Mouse (Mus musculus) heart, postnatal 0 days (tissue): Measurements from ENCODE around the gene Zfp827. TPM values are rescaled to one million over a fixed set of nuclear protein-coding genes. Genes with fewer than 3 reads are reported as not detected.

ENCODE experiments used
- ATAC-seq: fragments of 200-750 bp; cut with Nextera tagmentation; 2 replicates; pipeline ENCODE4 v1.8.0; 2017; ENCODE audit warnings: low read depth, moderate number of reproducible peaks, moderate library complexity; ENCODE audit not compliant: insufficient read depth
- DNase-seq: peaks from one replicate; pipeline ENCODE4 v3.0.0-alpha.2; 2016; ENCODE audit warnings: low spot score
- H3K27ac ChIP-seq: fragments of 300-500 bp; sonication (generic); 2 replicates; pipeline ENCODE4 v1.5.1; 2014; ENCODE audit warnings: low read depth, mild to moderate bottlenecking
- H3K27me3 ChIP-seq: fragments of 300-500 bp; sonication (generic); 2 replicates; pipeline ENCODE4 v1.6.1; 2014; ENCODE audit warnings: low read length, mixed read lengths; ENCODE audit not compliant: control insufficient read depth, insufficient read depth
- H3K36me3 ChIP-seq: fragments of 300-500 bp; sonication (generic); replicated peaks from 2 replicates; pipeline ENCODE4 v1.6.1; 2014; ENCODE audit warnings: low read length, mixed read lengths; ENCODE audit not compliant: control insufficient read depth, insufficient read depth
- H3K4me1 ChIP-seq: fragments of 300-500 bp; sonication (generic); 2 replicates; pipeline ENCODE4 v1.6.1; 2014; ENCODE audit warnings: antibody characterized with exemption; ENCODE audit not compliant: control insufficient read depth, insufficient read depth
- H3K4me2 ChIP-seq: fragments of 300-500 bp; sonication (generic); 2 replicates; pipeline ENCODE4 v1.6.1; 2014; ENCODE audit warnings: low read depth, mild to moderate bottlenecking, low read length, moderate library complexity
- H3K4me3 ChIP-seq: fragments of 300-500 bp; sonication (generic); 2 replicates; pipeline ENCODE4 v1.5.1; 2014; ENCODE audit warnings: low read depth, low read length
- H3K9ac ChIP-seq: fragments of 300-500 bp; sonication (generic); replicated peaks from 2 replicates; pipeline ENCODE4 v1.6.1; 2014; ENCODE audit warnings: low read depth, low read length, mixed read lengths
- H3K9me3 ChIP-seq: fragments of 300-500 bp; sonication (generic); replicated peaks from 2 replicates; pipeline ENCODE4 v1.6.1; 2016; ENCODE audit warnings: low read length; ENCODE audit not compliant: control insufficient read depth
- CTCF ChIP-seq: IDR thresholded peaks from 2 replicates; pipeline ENCODE4 v1.5.1; 2016; ENCODE audit warnings: antibody characterized with exemption, control low read depth, low read depth
- EP300 ChIP-seq: IDR thresholded peaks from 2 replicates; pipeline ENCODE4 v1.6.1; 2016; ENCODE audit warnings: antibody characterized with exemption, low read depth
- WGBS: fragments of 180-500 bp; shearing (Covaris S2); extraction: QIAGEN DNeasy Blood & Tissue Kit; methylation state at CpG from one replicate; pipeline ENCODE4 v1.1.7; 2014; 5-methylcytosine and 5-hydroxymethylcytosine counted together
- polyA plus RNA-seq: library from polyadenylated mRNA; unstranded; fragments of >200 nt; fragmentation: Nextera tagmentation; extraction: Ambion mirVana; gene quantifications from 2 replicates; pipeline ENCODE4 v1.2.1, GENCODE M21; 2015
- total RNA-seq: library from RNA; depleted of rRNA; stranded (reverse); fragments of >200 nt; gene quantifications from 2 replicates; pipeline ENCODE4 v1.2.3, GENCODE M21; 2014; ENCODE audit warnings: low replicate concordance

Zfp827 gene
- total and polyA plus RNA-seq, 2 experiments from 2014 or later = 4.8 to 22.7 TPM

DNA sequence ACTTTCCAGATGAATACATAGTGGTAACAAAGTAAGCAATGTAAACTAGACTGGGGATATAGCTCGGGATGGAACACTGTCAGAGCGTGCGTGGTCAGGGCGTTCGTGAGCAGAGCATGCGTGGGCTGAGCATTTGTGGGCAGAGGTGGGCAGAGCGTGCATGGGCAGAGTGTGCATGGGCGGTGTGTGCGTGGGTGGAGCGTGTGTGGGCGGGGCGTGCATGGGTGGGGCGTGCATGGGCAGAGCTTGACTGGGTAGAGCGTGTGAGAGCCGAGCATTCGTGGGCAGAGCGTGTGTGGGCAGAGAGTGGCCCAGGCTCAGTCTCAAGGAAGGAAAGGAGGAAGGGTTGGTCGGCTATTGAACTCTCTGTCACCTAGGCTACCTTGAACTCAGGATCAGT is 84.2 kb downstream of the Zfp827 start:
- Histone ChIP-seq H3K4me2 (no peak overlapping the region), H3K9me3 (no peaks in the 10 kb centered on the region), H3K36me3 (0 out of 2 replicates have a peak, but pooled peaks cover 4% of the 10 kb centered on the region), H3K4me3 (no peak overlapping the region), H3K9ac (no peak overlapping the region), H3K27ac (no peak overlapping the region), H3K27me3 (no peaks in the 10 kb centered on the region), H3K4me1 (peaks cover 4% of the 10 kb centered on the region)
- TF ChIP-seq EP300 (no peak), CTCF (no peak)
- ATAC-seq = no peak
- 92% methylated on average over 18 of the region's 18 CpGs for WGBS
- DNase-seq = no peak

GRCm38 (mm10) chr8:79113533-79113932 is 85.3 kb downstream of the Zfp827 start:
- ATAC-seq (no peak), DNase-seq (no peak)
- Histone ChIP-seq H3K27me3 (no peaks in the 10 kb centered on the region), H3K4me1 (peaks cover 10% of the 10 kb centered on the region), H3K4me3 (no peak overlapping the region), H3K4me2 (no peak overlapping the region), H3K36me3 (peaks cover 10% of the 10 kb centered on the region; the same call in 1 of the 2 replicates), H3K9me3 (no peaks in the 10 kb centered on the region), H3K27ac (no peak overlapping the region), H3K9ac (no peak overlapping the region)
- no peak for TF ChIP-seq EP300
- TF ChIP-seq CTCF = no peak
- WGBS = 71% methylated on average over 9 of the region's 9 CpGs

GRCm38 (mm10) chr8:79114561-79114960 is 86.3 kb downstream of the Zfp827 start:
- no peak overlapping the region for H3K9ac ChIP-seq
- 79% methylated on average over 6 of the region's 6 CpGs for WGBS
- H3K36me3 ChIP-seq = peaks cover 15% of the 10 kb centered on the region; the same call in 1 of the 2 replicates
- ATAC-seq = no peak
- H3K9me3 ChIP-seq = no peaks in the 10 kb centered on the region
- H3K27me3 ChIP-seq = no peaks in the 10 kb centered on the region
- no peak overlapping the region for H3K4me2 ChIP-seq
- H3K4me1 ChIP-seq = peaks cover 10% of the 10 kb centered on the region
- H3K4me3 ChIP-seq = no peak overlapping the region
- DNase-seq = no peak
- no peak for TF ChIP-seq EP300
- no peak for TF ChIP-seq CTCF
- no peak overlapping the region for H3K27ac ChIP-seq

DNA sequence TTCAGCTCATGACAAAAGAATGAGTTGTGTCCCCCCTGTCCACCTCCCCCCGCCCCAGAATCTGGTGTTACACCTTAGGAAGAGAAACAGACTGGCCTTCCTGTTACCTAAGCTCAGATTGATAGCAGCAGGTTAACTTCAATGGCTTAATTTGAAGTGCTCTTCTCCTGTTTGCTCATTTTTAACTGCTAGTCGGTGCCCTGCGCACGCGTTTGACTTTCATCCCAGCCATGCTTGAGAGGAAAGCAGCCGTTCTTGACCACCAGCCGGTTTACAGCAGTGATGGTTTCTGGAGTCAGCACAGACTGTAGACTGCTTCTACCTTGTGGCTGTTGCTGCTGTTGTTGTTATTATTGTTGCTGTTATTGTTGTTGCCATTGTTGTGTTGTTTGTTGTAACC is 88.2 kb downstream of the Zfp827 start:
- Histone ChIP-seq H3K27ac (no peak overlapping the region), H3K9me3 (no peaks in the 10 kb centered on the region), H3K4me2 (no peak overlapping the region), H3K27me3 (no peaks in the 10 kb centered on the region), H3K4me3 (no peak overlapping the region), H3K4me1 (peaks cover 10% of the 10 kb centered on the region), H3K9ac (no peak overlapping the region), H3K36me3 (peaks cover 25% of the 10 kb centered on the region)
- ATAC-seq (no peak), DNase-seq (no peak)
- 88% methylated on average over 7 of the region's 7 CpGs for WGBS
- TF ChIP-seq EP300 = no peak
- no peak for TF ChIP-seq CTCF

DNA sequence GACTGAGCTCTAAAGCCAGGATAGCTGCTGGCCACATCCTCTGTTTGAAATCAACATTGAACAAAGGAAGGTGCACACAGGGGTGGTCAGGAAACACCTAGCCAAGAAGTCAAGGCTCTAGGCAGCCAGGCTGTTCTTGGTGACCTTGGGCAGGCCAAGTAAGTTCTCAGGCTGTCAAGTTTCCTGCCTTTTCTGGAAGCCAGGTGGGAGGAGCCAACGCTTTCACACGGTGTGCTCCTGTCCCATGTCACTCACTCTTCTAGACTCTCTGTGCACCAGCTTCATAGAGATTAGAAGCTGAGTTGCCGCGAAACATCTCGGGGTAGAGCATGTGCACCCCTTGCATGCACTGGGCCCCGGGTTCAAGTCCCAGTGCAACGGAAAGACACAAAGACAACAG is 89.5 kb downstream of the Zfp827 start:
- no peak overlapping the region for H3K4me2 ChIP-seq
- H3K36me3 ChIP-seq = peaks cover 34% of the 10 kb centered on the region
- no peak overlapping the region for H3K9ac ChIP-seq
- no peak overlapping the region for H3K27ac ChIP-seq
- H3K27me3 ChIP-seq = no peaks in the 10 kb centered on the region
- no peak overlapping the region for H3K4me3 ChIP-seq
- H3K4me1 ChIP-seq = peaks cover 10% of the 10 kb centered on the region
- TF ChIP-seq EP300 (no peak), CTCF (no peak)
- DNase-seq (no peak), ATAC-seq (peak; percentile 41; the same call in 1 of the 2 replicates)
- H3K9me3 ChIP-seq = no peaks in the 10 kb centered on the region
- 64% methylated on average over 7 of the region's 7 CpGs for WGBS

- WGBS = 88% methylated on average over 1 of the region's 1 CpGs
- Histone ChIP-seq H3K4me3 (no peak overlapping the region), H3K4me2 (no peak overlapping the region), H3K4me1 (peaks cover 10% of the 10 kb centered on the region), H3K27ac (no peak overlapping the region), H3K9me3 (no peaks in the 10 kb centered on the region), H3K36me3 (peaks cover 46% of the 10 kb centered on the region), H3K9ac (no peak overlapping the region), H3K27me3 (no peaks in the 10 kb centered on the region)
- TF ChIP-seq EP300 (no peak), CTCF (no peak)
- ATAC-seq (no peak), DNase-seq (no peak)
Observed at GRCm38 (mm10) chr8:79121614-79122013, 93.4 kb downstream of the Zfp827 start.
